Mouse (Mus musculus) cerebellum, adult (tissue): Measurements from ENCODE around the gene Med16.
"Not testable (repeated sequence)": the region's sequence is repeated elsewhere in the genome, so short reads cannot be mapped to it uniquely, and the experiment has no call there.

Experiments used
- ATAC-seq: cut with Nextera tagmentation; 2 replicates; pipeline ENCODE4 v1.9.2; 2017; ENCODE audit warnings: mild to moderate bottlenecking, moderate library complexity, mixed read lengths; ENCODE audit not compliant: insufficient number of reproducible peaks, low FRiP score, low TSS enrichment

Med16 gene

DNA sequence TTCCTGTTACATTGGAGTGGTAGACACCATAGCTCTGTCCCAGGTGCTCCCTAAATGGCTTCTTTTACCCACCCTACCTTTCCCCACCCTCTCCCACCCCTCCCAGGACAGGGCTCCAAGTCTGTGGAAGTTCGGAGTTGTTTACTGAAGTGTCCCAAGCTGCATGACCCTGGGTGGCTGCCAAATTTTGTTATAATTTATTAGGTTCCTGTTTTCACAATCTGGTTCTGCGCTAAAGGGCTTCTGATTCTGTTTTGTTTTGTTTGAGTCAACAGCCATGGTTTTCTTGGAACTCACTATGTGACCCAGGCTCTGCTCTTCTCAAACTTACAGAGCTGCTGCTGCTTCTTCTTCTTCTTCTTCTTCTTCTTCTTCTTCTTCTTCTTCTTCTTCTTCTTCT lies 19.3 kb downstream of the Med16 start:
- no peak for ATAC-seq

DNA sequence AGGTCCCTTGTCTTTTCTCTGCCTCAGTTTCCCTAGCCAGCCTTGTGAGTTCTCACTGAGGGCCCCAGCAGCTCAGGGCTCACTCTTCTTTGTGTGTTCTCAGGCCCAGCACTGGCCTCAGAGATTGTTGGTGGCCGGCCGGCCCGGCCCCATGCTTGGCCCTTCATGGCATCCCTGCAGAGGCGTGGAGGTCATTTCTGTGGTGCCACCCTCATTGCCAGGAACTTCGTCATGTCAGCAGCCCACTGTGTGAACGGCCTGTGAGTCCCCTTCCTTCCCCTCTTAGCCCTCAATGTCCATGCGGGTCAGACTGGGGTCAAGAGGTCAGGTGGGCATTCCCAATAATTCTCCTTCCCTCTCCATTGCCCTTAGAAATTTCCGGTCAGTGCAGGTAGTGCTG lies 22.1 kb downstream of the Med16 start:
- ATAC-seq = no peak

DNA sequence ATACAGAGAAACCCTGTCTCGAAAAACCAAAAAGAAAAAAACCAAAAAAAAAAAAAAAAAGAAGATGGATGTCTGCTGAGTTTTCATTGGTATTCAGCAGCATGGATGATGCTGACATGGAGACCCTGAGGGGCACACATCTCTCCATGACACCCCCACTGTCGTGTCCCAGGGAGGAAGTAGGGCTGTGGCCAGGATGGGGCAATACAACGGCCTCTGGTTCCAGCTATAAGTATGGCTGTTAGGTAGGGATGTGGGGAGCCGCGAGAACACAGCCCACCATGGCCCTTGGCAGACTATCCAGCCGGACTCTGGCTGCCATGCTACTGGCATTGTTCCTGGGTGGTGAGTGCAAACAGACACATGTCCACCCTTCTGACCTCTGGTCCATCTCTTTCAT lies 22.7 kb downstream of the Med16 start, which contains the start of gene Elane:
Gene Elane, plus strand, starts transcription at position 194 of the 400 bp plus-strand sequence.
- no peak for ATAC-seq

DNA sequence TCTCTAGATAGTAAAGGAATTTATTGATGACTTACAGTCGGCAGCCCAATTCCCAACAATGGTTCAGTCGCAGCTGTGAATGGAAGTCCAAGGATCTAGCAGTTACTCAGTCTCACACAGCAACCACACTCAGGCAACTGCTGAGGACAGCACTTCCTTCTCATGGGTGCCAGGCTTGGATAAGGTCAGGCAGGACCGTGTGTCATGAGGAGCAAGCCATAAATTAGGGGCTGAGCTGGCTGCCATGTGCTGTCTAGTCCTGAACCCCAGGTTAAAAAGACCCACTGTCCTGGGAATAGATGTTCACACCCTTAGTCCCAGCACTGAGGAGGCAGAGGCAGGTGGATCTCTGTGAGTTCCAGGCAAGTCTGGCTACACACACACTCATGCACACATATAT lies 23.8 kb downstream of the Med16 start:
- not testable (repeated sequence) for ATAC-seq

DNA sequence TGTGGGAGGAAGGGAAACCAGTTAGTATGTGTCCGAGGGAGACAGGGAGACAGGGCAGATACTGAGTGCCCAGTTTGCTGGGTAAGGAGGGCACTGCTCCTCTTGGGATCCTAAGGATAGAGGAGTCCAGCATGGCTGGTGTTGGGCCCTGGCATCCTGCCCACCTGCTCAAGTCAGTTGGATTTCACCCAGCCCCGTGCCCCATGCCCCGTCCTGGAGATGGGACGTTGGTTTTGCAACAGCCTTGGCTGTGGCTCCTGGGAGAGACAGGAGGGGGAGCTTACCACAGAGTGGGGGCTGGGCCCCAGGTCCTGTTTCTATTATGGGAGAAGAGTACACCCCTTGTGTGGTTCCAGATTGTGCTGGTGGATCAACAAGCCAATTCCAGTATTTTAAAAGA lies 24.3 kb downstream of the Med16 start:
- no peak for ATAC-seq

DNA sequence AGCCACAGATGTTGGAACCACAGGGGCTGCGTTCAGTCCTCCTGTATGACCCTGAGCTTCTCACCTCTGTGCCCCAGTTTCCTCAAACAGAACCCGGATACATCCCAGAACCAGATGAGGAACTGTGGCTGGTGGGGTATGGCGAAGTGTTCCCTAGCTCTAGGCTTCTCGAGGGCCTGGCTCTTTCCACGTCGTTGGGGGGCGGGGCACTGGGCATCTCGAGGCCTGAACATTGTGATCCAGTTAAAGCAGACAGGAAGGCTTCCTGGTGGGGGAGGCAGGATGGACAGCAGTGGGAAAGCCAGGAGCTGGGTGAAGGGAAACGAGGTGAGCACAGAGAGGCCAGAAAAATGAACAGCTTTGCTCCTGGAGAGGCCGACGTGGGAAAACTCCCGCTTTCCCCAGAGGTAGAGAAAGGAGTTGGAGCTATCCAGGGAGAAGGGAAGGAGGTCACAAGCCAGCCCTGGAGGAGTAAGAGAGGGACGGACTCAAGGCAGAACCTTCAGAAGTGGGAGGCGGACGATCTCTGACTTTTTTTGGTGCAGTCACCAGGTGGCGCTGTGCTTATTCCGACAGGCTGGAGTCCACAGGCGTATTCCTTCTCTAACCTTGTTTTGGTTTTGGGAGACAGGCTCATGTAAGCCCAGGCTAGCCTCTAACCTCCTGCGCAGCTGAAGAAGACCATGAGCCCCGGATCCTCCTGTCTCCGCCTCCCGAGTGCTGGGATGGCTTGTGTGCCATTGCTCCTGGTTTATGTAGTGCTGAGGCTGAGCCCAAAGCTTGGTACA lies 25.2 kb downstream of the Med16 start:
- ATAC-seq = peak; percentile 64; the same call in 1 of the 2 replicates

DNA sequence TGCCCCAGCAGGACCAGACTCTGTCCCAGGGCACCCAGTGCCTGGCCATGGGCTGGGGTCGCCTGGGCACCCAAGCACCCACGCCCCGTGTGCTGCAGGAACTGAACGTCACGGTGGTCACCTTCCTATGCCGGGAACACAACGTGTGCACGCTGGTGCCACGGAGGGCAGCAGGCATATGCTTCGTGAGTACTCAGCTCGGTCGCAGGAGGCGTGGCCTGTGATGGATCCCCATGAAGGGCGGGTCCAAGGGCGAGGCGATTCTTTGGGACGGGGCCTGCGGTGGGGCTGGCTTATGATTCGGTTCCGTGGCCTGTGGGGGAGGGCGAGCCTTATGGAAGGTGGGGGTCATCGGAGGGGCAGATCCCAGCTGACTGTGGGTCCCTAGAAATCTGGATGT lies 26.7 kb downstream of the Med16 start:
- ATAC-seq = no peak

DNA sequence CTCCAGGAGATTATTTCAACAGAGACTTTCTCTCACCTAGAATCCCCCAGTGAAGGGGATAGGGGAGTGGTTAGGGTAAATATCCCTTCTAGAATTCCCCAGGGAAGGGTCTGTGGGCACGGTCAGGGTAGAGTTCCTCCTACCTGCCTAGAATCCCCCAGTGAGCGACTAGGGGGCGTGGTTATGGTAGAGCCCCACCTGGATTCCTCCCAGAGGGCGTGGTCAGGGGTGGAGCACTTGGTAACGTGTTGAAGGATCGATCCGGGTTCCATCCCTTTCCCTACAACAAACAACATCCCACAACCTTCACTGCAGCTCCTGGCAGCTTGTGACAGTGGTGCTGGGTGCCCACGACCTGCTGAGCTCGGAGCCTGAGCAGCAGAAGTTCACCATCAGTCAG lies 28.0 kb downstream of the Med16 start:
- ATAC-seq = no peak

DNA sequence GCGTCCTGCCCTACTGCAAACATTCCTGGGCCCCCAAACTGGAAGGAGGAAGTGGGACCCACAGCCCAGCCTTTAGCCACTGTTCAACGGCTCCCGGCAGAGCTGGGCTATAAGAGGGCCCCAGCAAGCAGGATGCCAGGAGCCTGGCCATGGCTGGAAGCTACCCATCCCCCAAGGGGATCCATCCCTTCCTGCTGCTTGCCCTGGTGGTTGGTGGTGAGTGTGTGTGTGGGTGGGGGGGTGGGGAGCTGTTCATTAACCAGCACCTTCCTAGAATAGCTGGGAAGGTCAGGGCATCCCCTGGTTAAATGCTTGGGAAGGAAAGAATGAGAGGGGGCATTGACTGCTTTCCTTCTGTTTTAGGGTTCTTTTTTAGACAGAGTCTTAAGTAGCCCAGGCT lies 29.2 kb downstream of the Med16 start:
- no peak for ATAC-seq

DNA sequence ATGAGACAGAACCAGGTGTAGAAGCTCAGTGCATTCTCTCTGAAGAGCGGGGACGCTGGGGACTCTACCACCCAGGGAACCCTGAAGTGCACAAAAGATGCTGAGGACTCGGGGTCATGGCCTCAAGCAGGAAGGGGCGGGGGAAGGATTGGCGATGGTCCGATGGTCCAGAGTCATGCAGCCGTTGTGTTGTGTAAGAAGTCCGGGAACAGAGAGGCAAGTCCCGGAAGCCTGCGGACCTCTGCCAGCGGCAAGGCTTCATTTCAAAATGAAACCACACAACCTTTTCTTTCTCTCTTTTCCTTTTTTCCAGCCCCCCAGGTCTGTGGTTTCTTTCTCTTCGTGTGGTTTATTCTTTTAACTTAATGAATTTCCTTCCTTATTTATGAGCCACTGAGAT lies 31.0 kb downstream of the Med16 start:
- ATAC-seq = no peak

DNA sequence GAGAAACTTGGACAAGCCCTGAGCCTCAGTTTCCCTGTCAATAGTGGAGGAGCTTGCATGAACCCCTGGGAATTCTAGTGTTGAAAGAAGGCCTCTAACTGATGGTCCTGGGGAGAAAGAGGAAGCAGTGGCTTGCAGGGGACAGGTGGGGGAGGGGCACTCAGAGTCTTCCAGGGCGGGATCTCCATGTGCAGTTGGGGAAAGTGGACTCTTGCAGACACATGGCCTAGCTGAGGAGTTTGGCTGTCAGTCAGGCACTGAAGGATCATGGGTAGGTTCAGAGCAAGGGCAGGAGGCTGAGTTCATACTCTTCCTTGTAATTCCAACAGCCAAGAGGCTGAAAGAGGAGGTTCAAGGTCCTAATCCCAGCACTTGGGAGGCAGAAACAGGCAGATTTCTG lies 31.5 kb downstream of the Med16 start:
- no peak for ATAC-seq

DNA sequence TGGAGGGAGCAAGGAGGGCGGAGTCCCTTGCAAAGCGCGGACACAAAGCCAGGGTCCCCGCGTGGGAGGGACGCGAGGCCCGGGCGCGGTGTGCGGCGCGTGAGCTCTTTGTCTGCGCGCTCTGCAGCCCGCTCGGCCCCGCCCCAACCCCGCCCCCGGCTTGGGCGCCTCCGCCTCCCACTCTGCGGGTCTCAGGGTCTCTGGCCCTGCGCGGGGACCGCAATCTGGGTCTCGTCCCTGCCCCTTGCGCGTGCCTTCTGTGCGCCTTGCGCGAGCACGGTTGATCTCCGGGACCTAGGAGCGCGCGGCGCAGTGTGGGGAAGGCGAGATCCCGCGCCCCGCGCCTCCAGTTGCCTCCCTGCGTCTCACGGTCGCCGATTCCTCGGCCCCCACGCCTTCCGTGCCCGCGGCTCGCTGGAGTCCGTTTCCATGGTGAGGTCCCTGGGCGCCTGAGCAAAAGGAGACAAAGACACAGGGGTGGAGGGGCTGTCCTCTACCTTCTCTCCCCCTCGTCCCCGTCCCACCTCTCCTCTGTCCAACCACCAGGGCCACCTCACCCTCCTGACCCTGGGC lies 34.3 kb downstream of the Med16 start, which contains the start of the genes Prtn3 and Plppr3:
Gene Prtn3, plus strand, starts transcription at position 187 of the 573 bp plus-strand sequence.
Gene Plppr3, minus strand, starts transcription at position 345 of the 573 bp plus-strand sequence.
- peak; percentile 45; the same call in 1 of the 2 replicates for ATAC-seq

DNA sequence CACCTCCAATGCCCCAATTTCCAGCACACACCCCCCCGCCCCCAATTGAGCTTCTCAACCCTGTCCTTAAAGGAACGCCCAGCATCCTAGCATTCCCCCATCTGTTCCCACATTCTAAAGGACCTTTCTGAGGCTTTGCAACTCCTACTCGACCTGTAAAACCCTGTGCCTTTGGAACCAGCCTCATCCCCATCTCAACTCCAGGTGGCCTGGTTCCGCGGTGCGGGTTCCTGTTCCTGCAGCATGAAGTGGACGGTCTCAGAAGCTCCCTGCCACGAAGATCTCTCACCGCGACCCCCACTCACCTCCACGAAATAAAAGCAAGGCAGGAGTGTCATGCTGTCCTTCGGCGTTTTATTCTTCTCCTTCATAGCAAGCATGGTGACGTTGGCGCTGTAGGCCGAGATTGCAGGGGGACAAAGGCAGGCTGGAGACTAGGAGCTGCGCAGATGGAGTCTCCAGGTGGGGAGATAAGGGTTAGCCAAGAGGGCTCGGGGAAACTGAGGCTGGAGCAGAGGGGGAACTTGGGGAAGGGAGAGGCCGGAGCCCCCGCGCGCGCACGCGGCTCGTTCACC lies 34.9 kb downstream of the Med16 start:
- ATAC-seq = no peak

DNA sequence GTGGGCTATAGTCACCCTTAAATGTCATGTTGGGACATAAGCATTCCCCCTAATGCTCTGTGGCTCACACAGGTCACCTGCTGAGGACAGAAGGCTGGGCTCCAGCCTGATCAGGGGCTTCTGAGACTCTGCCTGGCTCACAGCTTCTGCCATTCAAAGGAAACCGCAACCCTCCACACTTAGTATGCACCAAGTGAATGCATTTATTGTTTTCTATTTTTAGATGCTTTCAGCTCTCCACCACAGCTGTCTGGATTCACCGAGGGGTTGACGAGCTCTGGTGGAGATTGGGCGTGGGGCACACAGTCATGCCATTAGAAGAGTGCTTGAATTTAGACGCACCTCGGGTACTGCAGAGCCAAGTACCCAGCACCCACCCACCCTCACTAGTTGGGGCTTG lies 35.4 kb downstream of the Med16 start:
- ATAC-seq = no peak

DNA sequence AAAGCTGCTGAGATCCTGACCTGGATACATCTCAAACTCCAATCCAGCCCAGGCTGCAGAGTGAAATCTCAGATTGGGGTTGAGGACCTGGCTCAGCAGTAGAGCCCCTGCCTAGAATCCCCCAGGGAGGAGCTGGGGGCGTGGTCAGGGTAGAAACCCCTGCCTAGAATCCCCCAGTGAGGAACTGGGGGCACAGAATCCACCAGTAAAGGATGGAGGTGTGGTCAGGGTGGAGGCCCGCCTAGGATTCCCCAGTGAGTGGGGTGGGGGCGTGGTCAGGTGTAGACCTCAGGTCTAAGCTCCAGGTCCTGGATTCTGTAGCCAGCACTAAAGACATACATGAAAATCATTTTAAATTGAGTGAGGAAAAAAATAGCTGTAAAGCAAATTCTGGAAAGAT lies 35.9 kb downstream of the Med16 start:
- ATAC-seq = no peak

DNA sequence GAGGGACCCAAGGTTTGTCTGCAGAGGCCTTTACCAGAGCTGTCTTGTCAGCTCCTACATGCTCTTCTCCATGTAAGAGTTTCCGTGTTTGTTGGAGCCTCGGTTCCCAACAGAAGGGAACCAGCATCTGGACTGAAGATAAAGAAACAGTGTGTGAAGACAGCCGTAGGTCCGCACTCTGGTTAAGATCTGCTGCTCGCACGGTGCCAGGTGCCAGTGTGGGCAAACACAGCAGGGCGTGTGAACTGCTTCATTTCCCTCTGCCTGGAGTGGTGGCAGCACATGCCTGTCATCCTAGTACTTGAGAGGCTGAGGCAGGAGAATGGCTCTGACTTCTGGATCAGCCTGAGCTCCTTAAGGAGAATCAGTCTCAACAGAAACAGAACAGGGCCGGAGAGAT lies 36.9 kb downstream of the Med16 start:
- ATAC-seq = no peak

DNA sequence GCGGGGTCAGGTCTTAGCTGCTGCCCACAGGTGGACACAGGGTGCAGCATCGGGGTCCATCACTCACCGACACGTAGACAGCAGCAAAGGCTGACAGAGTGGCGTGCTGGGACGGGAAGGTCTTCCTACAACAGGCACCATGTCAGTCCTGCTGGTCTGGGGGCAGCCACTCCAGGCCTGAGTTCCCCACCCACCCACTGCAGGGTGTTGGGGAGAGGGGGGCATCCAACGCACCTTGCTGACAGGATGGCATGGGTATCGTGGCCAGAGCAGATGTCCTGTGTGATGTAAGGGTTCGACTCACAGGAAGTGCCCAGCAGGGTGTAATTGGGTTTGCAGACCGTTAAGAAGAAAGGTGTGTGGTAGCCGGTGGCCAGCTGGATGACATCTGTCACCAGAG lies 42.1 kb downstream of the Med16 start:
- no peak for ATAC-seq

DNA sequence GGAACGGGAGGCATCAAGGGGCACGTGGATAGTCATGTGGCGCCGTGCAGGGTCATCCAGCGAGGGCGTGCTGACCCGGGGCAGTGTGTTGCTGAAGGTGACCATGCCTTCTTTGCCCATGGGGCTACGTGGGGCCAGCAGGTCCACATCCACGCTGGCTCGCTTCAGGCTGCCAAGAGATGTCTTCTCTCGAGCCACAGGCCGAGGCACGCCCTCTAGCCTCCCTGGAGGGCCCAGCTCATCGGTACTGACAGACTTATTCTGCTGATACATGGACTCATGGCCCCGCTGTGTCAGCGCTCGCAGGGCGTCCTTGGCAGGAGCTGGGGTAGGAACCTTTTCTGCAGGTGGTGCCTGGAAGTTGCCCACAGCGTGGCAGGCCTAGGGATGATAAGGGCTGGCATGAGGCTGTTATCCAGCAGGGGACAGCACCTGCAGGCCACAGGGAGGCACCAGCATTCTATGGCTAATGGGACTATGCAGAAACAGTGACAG lies 42.9 kb downstream of the Med16 start:
- ATAC-seq = 0 out of 2 replicates have a peak, but pooled peaks have one; percentile 21

DNA sequence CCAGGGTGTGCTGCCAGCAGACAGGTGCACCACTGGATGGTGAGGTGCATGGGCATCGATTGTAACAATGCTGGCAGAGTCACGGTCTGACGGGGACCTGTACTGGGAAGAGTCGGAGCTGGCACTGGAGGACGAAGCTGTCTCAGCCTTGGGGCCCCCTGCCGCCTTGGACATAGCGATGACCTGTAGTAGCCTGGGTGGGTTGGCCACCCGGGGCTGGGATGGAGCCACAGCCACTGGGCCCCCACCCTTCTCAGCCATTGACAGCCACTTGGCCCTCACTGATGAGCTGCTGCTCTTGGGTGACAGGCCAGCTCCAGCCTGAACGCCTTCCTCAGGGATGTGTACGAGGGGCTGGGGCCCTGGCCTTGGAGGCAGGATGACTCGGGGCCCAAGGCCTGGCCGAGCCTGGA lies 43.5 kb downstream of the Med16 start:
- no peak for ATAC-seq

DNA sequence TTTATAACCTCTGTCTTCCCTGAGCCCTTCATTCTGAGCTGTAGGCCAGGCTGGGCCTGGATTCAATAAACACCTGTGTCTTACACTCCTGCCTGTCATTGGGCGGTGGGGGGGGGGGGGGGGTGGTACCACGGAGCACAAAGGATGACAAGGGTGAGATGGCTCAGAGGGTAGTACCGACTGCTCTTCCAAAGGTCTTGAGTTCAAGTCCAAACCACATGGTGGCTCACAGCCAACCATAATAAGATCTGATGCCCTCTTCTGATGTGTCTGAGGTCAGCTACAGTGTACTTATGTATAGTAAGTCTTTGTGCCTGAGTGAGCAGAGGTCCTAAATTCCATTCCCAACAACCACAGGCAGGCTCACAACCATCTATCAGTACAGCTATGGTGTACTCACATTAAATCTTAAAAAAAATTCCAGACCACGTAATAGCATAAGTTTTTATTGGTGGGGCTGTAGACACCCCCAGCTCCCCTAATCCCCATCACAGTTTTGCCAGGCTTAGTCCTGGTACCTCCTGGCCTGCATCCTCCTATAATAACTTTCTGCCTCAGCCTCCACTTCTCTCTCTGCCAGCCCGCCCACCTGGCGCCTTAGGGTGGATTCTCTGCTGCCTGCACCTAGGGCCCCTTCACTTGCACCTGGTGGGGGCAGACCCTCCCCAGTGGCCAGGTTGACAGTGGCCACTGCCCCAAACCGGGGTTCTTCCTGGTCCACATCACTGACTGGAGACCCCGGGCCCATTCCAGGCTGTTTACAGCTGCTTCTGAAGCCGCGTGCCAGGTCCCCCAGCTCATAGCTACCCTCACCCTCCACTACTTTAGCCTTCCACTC lies 44.2 kb downstream of the Med16 start:
- ATAC-seq = no peak
